Mouse (Mus musculus): Measurements from ENCODE around the gene Chchd6. TPM values are rescaled to one million over a fixed set of nuclear protein-coding genes. Genes with fewer than 3 reads are reported as not detected.

Gene Chchd6
- polyA plus RNA-seq, 1 experiment from 2014 or later = 91.4 TPM

DNA sequence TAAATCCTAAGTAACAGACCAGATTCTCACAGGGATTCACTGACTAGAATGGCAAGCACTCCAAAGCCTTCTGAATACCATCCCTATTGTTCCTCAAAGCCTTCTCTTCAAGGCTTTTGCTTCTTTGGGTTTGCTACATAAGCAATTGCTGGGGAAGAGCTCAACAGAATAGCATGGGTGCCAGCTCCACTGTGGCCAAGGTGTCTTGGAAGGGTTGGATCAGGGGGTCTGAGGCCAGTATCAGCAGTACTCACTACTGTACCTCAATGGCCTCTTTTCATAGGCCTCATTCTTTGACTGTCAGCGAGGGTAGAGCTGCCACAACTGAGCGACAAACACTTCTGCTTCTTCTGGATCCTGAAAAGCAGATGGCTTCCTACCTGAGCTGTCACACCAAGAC, 21.7 kb downstream of the Chchd6 start:
- DNase-seq (ENCODE audit: low spot score) = no peak

DNA sequence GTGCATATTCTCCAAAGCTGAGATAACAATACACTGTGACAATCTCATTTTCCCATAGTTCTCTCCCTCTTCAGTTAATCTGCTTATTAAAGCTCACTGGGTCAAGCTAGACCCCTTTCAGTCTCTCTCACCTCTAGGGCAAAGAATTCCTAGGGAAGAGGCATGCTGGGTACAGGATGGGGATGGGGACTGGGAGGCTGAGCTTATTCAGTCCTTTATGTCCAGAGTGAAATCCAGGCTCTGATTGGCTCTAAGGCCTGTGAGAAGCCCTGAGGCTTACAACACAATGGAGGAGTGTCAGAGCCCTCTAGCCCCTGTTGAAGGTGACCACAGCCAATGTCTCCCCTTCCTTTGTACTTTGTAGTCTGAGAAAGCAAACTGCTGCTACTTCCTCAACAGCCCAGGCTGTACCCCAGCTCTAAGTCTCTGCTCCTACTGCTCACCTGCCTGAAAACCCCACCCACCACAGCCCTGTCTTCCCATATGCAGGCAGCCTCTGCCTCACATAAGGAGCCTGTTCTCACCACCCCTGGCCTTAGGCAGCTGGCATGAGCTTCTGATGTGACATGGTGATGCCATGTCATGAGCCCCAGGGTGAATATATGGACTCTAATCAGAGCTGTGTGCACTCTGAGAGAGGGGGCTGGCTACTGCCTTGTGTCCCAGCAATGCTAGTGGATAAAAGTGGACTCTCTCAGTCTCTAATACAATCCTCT, 22.4 kb downstream of the Chchd6 start:
- Histone ChIP-seq H3K27ac (replicated peaks) (peak overlapping the region; percentile 88), H3K9me3 (replicated peaks) (no peaks in the 10 kb centered on the region), H3K4me1 (peaks cover 35% of the 10 kb centered on the region), H3K4me3 (0 out of 2 replicates have a peak overlapping the region, but pooled peaks have one; percentile 6), H3K27me3 (ENCODE audit: low read depth, poor library complexity, severe bottlenecking) (no peaks in the 10 kb centered on the region), H3K36me3 (peaks cover 4% of the 10 kb centered on the region; the same call in 1 of the 2 replicates)
- DNase-seq (ENCODE audit: low spot score) = peak; percentile 54

More for the DNA sequence above, 21.7 kb downstream of the Chchd6 start:
- peaks cover 35% of the 10 kb centered on the region for H3K4me1 ChIP-seq
- no peaks in the 10 kb centered on the region for H3K27me3 ChIP-seq (ENCODE audit: low read depth, poor library complexity, severe bottlenecking)
- no peaks in the 10 kb centered on the region for H3K9me3 ChIP-seq (replicated peaks)
- WGBS = 90% methylated on average over 2 of the region's 2 CpGs
- H3K27ac ChIP-seq (replicated peaks) = peak overlapping the region; percentile 88
- no peak overlapping the region for H3K4me3 ChIP-seq
- H3K36me3 ChIP-seq = peaks cover 4% of the 10 kb centered on the region; the same call in 1 of the 2 replicates

DNA sequence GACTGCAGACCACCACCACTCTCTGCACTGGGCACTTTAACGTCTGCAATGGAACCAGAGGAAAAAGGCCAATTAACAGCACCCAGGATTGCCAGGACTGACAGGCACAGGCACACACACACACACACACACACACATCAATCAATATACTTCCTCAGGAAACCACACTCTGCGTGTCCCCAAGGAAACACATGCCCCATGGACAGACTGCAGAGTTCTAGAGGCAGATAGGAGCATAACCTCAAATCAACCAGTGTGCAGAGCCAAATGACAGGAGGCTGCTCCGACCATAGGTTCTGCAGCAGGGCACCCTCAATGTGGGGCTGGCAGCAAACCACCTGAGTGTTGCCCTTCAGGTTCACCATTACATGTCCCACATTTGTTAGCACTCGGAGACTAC, 26.1 kb downstream of the Chchd6 start:
- no peaks in the 10 kb centered on the region for H3K9me3 ChIP-seq (replicated peaks)
- no peak for DNase-seq (ENCODE audit: low spot score)
- no peaks in the 10 kb centered on the region for H3K27me3 ChIP-seq (ENCODE audit: low read depth, poor library complexity, severe bottlenecking)
- H3K36me3 ChIP-seq = peaks cover 17% of the 10 kb centered on the region
- WGBS = 86% methylated on average over 4 of the region's 4 CpGs
- H3K4me3 ChIP-seq = no peak overlapping the region
- peak overlapping the region; percentile 55 for H3K27ac ChIP-seq (replicated peaks)
- H3K4me1 ChIP-seq = peaks cover 37% of the 10 kb centered on the region

DNA sequence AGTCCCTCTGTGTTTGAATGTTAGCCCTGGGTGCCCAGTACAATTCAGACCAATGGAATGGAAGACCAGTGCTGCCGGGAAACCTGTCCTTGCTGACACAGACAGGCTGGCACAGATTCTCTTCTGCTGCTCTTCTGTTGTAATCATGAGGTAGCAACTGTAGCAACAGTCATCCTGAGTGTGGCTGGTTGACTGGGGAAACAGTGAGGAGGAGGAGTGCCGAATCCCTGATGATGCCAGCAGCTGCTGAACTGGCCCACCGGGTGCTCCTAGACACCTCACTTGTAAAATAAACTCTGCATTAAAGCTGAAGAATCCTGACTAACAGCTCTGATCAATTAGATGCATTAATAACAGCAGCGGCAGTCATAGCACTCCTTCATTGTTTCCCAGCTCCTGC, 28.7 kb downstream of the Chchd6 start:
- no peaks in the 10 kb centered on the region for H3K27me3 ChIP-seq (ENCODE audit: low read depth, poor library complexity, severe bottlenecking)
- peaks cover 16% of the 10 kb centered on the region; the same call in 1 of the 2 replicates for H3K36me3 ChIP-seq
- H3K9me3 ChIP-seq (replicated peaks) = no peaks in the 10 kb centered on the region
- H3K27ac ChIP-seq (replicated peaks) = peak overlapping the region; percentile 34
- H3K4me1 ChIP-seq = peaks cover 20% of the 10 kb centered on the region
- no peak overlapping the region for H3K4me3 ChIP-seq
- no peak for DNase-seq (ENCODE audit: low spot score)
- WGBS = 77% methylated on average over 4 of the region's 4 CpGs

DNA sequence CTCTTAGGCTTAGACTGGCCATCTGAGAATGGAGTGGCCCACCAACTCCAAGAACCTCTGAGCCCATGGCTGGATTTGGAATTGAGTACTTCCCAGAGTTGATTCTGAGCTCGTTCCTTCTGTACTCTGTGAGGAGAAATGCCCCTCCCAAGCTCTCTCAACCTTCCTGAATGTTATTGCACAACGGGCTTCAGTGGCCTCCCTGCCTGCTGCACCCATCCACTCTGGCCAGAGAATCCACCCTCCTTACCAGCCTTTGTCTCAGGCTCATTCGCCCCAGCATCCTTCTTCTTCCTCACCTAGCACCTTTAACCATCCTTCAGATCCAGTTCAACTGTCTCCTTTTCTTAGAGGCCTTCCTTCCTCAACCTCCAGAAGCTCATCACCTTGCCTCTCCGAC, 32.1 kb downstream of the Chchd6 start:
- H3K4me1 ChIP-seq = peaks cover 17% of the 10 kb centered on the region
- no peaks in the 10 kb centered on the region for H3K9me3 ChIP-seq (replicated peaks)
- H3K4me3 ChIP-seq = no peak overlapping the region
- H3K27ac ChIP-seq (replicated peaks) = no peak overlapping the region
- no peak for DNase-seq (ENCODE audit: low spot score)
- H3K36me3 ChIP-seq = peaks cover 16% of the 10 kb centered on the region; the same call in 1 of the 2 replicates
- WGBS = 89% methylated on average over 4 of the region's 4 CpGs
- no peaks in the 10 kb centered on the region for H3K27me3 ChIP-seq (ENCODE audit: low read depth, poor library complexity, severe bottlenecking)

DNA sequence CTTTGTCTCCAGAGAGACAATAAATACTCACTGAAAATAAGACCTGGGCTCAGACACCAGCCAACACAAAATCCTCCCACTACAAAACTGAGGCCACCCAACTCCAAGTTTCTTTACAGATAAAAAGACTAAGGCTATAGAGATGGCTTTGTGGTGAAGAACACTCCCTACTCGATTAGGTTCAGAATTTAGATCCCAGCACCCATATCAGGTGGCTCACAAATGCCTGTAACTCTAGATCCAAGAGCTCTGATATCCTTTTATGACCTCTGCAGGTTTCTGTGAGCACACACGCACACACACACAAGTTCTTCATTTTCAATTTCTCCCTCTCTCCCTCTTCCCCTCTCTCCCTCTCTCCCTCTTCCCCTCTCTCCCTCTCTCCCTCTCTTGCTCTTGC, 34.6 kb downstream of the Chchd6 start:
- no peak overlapping the region for H3K27ac ChIP-seq (replicated peaks)
- H3K36me3 ChIP-seq = 0 out of 2 replicates have a peak, but pooled peaks cover 2% of the 10 kb centered on the region
- no peak for DNase-seq (ENCODE audit: low spot score)
- H3K4me3 ChIP-seq = no peak overlapping the region
- H3K27me3 ChIP-seq (ENCODE audit: low read depth, poor library complexity, severe bottlenecking) = no peaks in the 10 kb centered on the region
- H3K9me3 ChIP-seq (replicated peaks) = no peaks in the 10 kb centered on the region
- H3K4me1 ChIP-seq = peaks cover 12% of the 10 kb centered on the region
- WGBS = 75% methylated on average over 2 of the region's 2 CpGs

DNA sequence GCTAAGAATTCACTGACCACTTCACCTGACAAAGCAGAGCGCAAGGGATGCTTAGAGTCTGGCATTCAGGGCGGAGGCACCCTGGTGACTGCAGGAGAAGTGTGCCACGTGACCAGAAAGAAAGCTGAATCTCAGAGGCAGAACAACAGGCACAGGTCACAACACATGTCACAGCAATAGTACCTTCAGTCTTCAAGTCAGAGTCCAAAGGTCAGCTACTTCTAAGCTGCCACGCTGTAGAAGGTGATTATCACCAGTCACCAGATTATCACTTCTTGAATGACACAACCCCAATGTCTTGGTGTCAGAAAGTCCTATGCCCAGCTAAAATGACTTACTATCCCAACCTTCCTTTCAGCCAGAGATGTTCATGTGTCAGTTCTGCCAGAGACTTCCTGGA, 37.8 kb downstream of the Chchd6 start:
- WGBS = 77% methylated on average over 4 of the region's 4 CpGs
- no peak overlapping the region for H3K27ac ChIP-seq (replicated peaks)
- H3K4me1 ChIP-seq = peaks cover 23% of the 10 kb centered on the region
- no peak for DNase-seq (ENCODE audit: low spot score)
- H3K36me3 ChIP-seq = 0 out of 2 replicates have a peak, but pooled peaks cover 2% of the 10 kb centered on the region
- H3K27me3 ChIP-seq (ENCODE audit: low read depth, poor library complexity, severe bottlenecking) = no peaks in the 10 kb centered on the region
- no peaks in the 10 kb centered on the region for H3K9me3 ChIP-seq (replicated peaks)
- no peak overlapping the region for H3K4me3 ChIP-seq

DNA sequence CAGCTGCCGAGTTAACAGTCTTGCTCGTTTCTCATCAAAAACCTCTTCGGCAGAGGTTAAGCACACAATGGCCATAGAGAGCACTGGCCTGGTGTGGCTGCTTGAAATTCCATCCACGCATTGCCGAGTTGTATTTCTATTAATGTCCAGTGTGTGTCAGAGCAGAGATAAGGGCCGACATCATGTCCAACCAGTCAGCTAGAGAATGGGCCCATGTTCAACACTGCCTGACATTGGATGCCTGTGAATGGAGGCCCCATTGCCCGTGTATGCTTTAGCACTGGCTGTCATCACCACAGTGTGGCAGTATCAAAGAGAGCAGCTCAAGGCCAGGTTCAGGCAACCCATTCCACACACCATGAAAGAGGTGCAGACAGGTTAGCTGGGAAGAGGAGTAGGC, 38.9 kb downstream of the Chchd6 start:
- DNase-seq (ENCODE audit: low spot score) = no peak
- WGBS = 68% methylated on average over 7 of the region's 7 CpGs

DNA sequence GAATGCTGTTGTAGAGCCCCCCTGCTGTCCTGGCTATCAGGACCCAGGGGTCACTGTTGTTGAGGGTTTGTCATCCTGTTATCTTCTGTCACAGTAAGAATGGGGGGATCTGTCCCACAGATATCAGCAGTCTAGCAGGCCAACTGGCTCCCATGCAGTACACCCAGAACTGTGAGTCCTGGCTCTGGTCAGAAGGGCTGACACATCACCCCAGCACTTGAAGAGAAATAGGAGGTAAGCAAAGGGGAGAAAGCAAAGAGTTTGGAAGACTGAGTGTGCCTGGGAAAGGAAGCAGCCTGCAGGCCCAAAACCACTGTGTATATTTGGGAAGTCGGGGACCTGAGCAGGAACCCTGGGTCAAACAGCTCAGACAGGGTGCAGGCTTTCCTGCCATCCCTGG, 39.5 kb downstream of the Chchd6 start:
- H3K36me3 ChIP-seq = no peaks in the 10 kb centered on the region
- DNase-seq (ENCODE audit: low spot score) = no peak
- WGBS = 83% methylated on average over 1 of the region's 1 CpGs
- no peaks in the 10 kb centered on the region for H3K9me3 ChIP-seq (replicated peaks)
- no peaks in the 10 kb centered on the region for H3K27me3 ChIP-seq (ENCODE audit: low read depth, poor library complexity, severe bottlenecking)
- peaks cover 23% of the 10 kb centered on the region for H3K4me1 ChIP-seq
- H3K4me3 ChIP-seq = no peak overlapping the region
- peak overlapping the region; percentile 46; the same call in 1 of the 2 replicates for H3K27ac ChIP-seq (replicated peaks)

More for the DNA sequence above, 38.9 kb downstream of the Chchd6 start:
- Histone ChIP-seq H3K27ac (replicated peaks) (peak overlapping the region; percentile 46; the same call in 1 of the 2 replicates), H3K4me1 (peaks cover 23% of the 10 kb centered on the region), H3K9me3 (replicated peaks) (no peaks in the 10 kb centered on the region), H3K27me3 (ENCODE audit: low read depth, poor library complexity, severe bottlenecking) (no peaks in the 10 kb centered on the region), H3K36me3 (no peaks in the 10 kb centered on the region), H3K4me3 (no peak overlapping the region)

DNA sequence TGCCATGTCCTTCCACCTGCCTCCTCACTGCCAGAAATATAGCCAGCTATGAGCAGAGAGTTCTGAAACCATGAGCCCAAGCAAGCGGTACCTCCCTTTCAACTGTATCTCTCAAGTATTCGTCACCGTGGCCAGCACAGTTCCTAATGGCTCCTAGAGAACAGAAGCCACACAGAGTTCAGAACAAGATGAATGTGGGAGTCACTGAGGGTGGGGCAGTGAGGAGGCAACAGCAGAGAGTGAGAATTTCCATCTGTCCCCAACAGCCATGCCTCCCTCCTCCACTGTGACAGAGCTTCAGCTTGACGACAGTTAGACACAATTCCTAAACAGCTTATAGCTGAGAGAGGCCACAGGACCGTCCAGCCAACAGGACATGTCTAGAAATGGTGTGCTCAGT, 41.4 kb downstream of the Chchd6 start:
- 77% methylated on average over 5 of the region's 5 CpGs for WGBS
- no peak for DNase-seq (ENCODE audit: low spot score)
- Histone ChIP-seq H3K27me3 (ENCODE audit: low read depth, poor library complexity, severe bottlenecking) (no peaks in the 10 kb centered on the region), H3K27ac (replicated peaks) (peak overlapping the region; percentile 28; the same call in 1 of the 2 replicates), H3K9me3 (replicated peaks) (no peaks in the 10 kb centered on the region), H3K36me3 (no peaks in the 10 kb centered on the region), H3K4me3 (no peak overlapping the region), H3K4me1 (peaks cover 23% of the 10 kb centered on the region)

DNA sequence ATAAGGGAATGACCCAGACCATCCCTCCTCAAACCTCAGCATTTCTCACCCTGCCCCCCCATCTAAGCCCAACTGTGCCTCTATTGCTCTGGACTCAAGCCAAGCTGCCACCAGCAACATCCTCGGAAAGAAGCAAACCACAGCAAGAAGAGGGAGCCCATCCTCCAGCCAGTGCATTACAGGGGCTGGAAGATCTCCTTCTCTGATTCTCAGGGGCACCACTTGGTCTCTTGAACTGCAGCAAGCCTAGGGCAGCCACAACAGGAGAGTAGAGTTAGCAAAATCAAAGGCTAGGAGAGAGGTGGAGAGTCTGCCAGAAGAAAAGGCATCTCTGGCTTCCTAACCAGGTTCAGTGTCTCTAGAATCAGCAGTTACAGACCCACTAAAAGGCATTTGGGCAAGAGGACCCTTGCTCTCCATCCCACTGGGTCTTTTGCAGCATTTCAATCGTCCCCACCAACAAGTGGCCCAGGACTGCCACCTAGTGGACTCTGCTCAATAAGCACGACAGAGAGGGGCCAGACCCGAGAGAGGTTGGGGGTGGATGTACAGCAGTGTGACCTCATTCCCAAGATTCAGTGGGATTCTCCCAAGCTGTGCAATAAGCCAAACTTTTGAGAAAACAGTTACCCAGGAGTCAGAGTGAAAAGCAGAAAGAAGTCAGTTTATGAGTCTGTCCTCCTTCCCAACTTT, 42.3 kb downstream of the Chchd6 start:
- Histone ChIP-seq H3K27ac (replicated peaks) (peak overlapping the region; percentile 13), H3K36me3 (no peaks in the 10 kb centered on the region), H3K9me3 (replicated peaks) (no peaks in the 10 kb centered on the region), H3K4me3 (no peak overlapping the region), H3K4me1 (peaks cover 23% of the 10 kb centered on the region), H3K27me3 (ENCODE audit: low read depth, poor library complexity, severe bottlenecking) (no peaks in the 10 kb centered on the region)
- peak; percentile 82 for DNase-seq (ENCODE audit: low spot score)
- 9% methylated on average over 4 of the region's 4 CpGs for WGBS

DNA sequence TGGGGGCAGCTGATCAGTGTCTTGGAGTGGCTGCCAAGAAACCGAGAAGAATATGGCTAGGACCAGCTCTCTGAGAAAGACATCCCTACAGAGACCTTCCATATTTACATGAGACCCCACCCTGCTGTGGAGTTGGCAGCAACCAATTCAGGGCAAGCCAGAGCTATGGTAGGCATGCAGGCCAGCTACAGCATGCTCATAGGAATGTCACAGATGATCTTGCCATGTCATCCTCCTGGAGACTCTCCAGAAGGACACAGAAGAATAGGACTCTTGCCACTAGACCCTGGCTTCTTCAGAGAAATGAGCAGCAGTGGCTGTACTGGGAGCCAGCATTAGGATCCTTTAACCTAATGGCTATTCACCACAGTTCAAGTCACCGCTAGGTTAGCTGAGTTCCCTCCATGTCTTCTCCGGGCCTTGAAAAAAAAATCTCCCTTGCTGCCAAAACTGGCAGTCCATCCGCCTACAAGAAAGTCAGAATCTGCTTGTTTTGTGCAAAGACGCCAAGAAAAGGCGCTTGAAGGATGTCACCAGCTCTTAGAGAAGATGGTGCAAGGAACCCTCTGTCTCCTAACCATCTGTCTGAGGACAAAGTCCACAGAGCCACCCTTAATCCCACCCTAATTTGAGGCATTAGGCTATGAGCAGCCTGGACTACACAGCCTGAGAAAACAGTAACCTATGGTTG, 43.0 kb downstream of the Chchd6 start:
- no peaks in the 10 kb centered on the region for H3K27me3 ChIP-seq (ENCODE audit: low read depth, poor library complexity, severe bottlenecking)
- no peaks in the 10 kb centered on the region for H3K36me3 ChIP-seq
- no peak overlapping the region for H3K4me3 ChIP-seq
- peak overlapping the region; percentile 13; the same call in 1 of the 2 replicates for H3K27ac ChIP-seq (replicated peaks)
- WGBS = 93% methylated on average over 6 of the region's 6 CpGs
- DNase-seq (ENCODE audit: low spot score) = no peak
- no peaks in the 10 kb centered on the region for H3K9me3 ChIP-seq (replicated peaks)
- peaks cover 23% of the 10 kb centered on the region for H3K4me1 ChIP-seq
